Mouse (Mus musculus) ES-Bruce4 (cell line): ENCODE data around the gene Hpse. TPM values are rescaled to one million over a fixed set of nuclear protein-coding genes. Genes with fewer than 3 reads are reported as not detected.

Experiments used
- H3K27ac ChIP-seq: 2 replicates; pipeline ENCODE4 v1.5.1; 2012; ENCODE audit warnings: low read length, inconsistent platforms; ENCODE audit not compliant: insufficient read depth
- H3K27me3 ChIP-seq: 2 replicates; pipeline ENCODE4 v1.6.1; 2012; ENCODE audit warnings: mild to moderate bottlenecking, low read length, inconsistent platforms; ENCODE audit not compliant: control insufficient read depth, poor library complexity, insufficient read depth, severe bottlenecking
- H3K36me3 ChIP-seq: 2 replicates; pipeline ENCODE4 v1.6.1; 2012; ENCODE audit warnings: inconsistent platforms, mild to moderate bottlenecking, low read length, moderate library complexity; ENCODE audit not compliant: control insufficient read depth, poor library complexity, insufficient read depth, severe bottlenecking
- H3K4me1 ChIP-seq: one replicate; pipeline ENCODE4 v1.8.1; 2011; ENCODE audit warnings: low read length; ENCODE audit not compliant: control insufficient read depth, insufficient read depth
- H3K4me3 ChIP-seq: 2 replicates; pipeline ENCODE4 v1.5.1; 2011; ENCODE audit warnings: low read depth, mild to moderate bottlenecking, low read length
- H3K9ac ChIP-seq: 2 replicates; pipeline ENCODE4 v1.6.1; 2012; ENCODE audit warnings: low read depth, mild to moderate bottlenecking, inconsistent platforms; ENCODE audit not compliant: poor library complexity, severe bottlenecking
- H3K9me3 ChIP-seq: replicated peaks from 2 replicates; pipeline ENCODE4 v1.6.1; 2012; ENCODE audit warnings: mild to moderate bottlenecking, low read length, inconsistent platforms; ENCODE audit not compliant: control insufficient read depth, poor library complexity, insufficient read depth, severe bottlenecking
- CTCF ChIP-seq: IDR thresholded peaks from one replicate; pipeline ENCODE4 v1.8.1; 2011; ENCODE audit warnings: low read depth, low read length
- EP300 ChIP-seq: IDR thresholded peaks from 2 replicates; pipeline ENCODE4 v1.6.1; 2011; ENCODE audit warnings: low read depth, low read length; ENCODE audit not compliant: insufficient read depth
- POLR2A ChIP-seq: IDR thresholded peaks from one replicate; pipeline ENCODE4 v1.8.1; 2011; ENCODE audit warnings: low read length; ENCODE audit not compliant: insufficient read depth
- polyA plus RNA-seq: library from polyadenylated mRNA; stranded (reverse); fragments of >200 nt; gene quantifications from 2 replicates; pipeline ENCODE4 v1.2.4, GENCODE M21; 2011; ENCODE audit warnings: low read depth; ENCODE audit not compliant: missing spikeins, insufficient read depth, insufficient read length

Hpse gene
- polyA plus RNA-seq, 1 experiment, result not detected

- no peak for TF ChIP-seq EP300
- no peak for TF ChIP-seq CTCF
- no peak for TF ChIP-seq POLR2A
- H3K27me3 ChIP-seq, result no peaks in the 10 kb centered on the region
- H3K9me3 ChIP-seq, result no peaks in the 10 kb centered on the region
- no peaks in the 10 kb centered on the region for H3K4me1 ChIP-seq
- no peaks in the 10 kb centered on the region for H3K36me3 ChIP-seq
- H3K27ac ChIP-seq, result no peak overlapping the region
- no peak overlapping the region for H3K4me3 ChIP-seq
- no peak overlapping the region for H3K9ac ChIP-seq
Observed at GRCm38 (mm10) chr5:100726001-100726400, 6.5 kb upstream of the Hpse start.

DNA sequence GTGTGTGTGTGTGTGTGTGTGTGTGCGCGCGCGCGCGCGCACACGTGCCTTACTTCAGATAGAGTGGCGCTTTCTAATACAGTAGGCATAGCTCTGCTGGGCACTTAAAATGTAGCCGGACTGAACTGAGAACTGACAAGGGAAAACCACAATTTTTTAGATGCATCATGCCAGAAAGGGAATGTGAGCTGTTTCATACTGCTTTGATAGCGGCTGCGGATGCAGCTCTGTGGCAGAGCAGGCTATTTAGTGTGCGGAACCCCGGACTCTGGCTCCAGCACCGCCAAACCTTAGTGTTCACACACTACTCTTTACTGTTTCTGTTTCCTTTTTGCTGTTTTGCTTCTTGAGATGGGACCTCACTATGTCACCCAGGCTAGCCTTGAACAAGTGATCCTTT lies 2.8 kb downstream of the Hpse start:
- TF ChIP-seq POLR2A (no peak), CTCF (no peak), EP300 (no peak)
- H3K4me1 ChIP-seq, result no peaks in the 10 kb centered on the region
- no peaks in the 10 kb centered on the region for H3K36me3 ChIP-seq

GRCm38 (mm10) chr5:100711219-100711618 lies 8.3 kb downstream of the Hpse start:
- H3K27me3 ChIP-seq, result no peaks in the 10 kb centered on the region
- no peak overlapping the region for H3K4me3 ChIP-seq
- H3K9me3 ChIP-seq, result no peaks in the 10 kb centered on the region
- no peaks in the 10 kb centered on the region for H3K36me3 ChIP-seq
- TF ChIP-seq EP300 (no peak), POLR2A (no peak), CTCF (no peak)
- H3K4me1 ChIP-seq, result no peaks in the 10 kb centered on the region
- H3K9ac ChIP-seq, result no peak overlapping the region
- no peak overlapping the region for H3K27ac ChIP-seq

More for the DNA sequence above, 2.8 kb downstream of the Hpse start:
- H3K27me3 ChIP-seq, result no peaks in the 10 kb centered on the region
- no peak overlapping the region for H3K27ac ChIP-seq
- H3K9ac ChIP-seq, result no peak overlapping the region
- H3K4me3 ChIP-seq, result no peak overlapping the region
- H3K9me3 ChIP-seq, result no peaks in the 10 kb centered on the region

DNA sequence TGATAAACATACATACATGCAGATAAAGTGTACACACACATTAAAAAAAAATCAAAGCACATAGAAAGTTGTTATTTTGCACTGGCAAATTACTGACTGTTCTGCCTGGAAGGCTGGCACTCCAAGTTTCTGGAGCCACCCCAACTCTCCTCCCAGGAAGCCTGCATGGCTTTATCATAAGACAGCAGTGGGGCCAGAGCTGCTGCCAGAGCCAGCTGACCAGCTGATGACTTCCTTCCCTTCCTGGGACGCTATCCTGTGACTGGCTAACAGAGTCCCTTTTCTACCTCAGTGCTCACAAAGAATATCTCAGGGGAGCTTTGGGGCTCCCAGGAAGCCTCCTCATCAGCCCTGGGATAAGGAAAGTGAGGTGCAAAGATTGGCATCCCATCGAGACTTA lies 9.5 kb downstream of the Hpse start:
- no peak overlapping the region for H3K4me3 ChIP-seq
- TF ChIP-seq POLR2A (no peak), CTCF (no peak), EP300 (no peak)
- no peak overlapping the region for H3K9ac ChIP-seq
- no peaks in the 10 kb centered on the region for H3K36me3 ChIP-seq
- no peaks in the 10 kb centered on the region for H3K27me3 ChIP-seq
- no peak overlapping the region for H3K27ac ChIP-seq
- H3K4me1 ChIP-seq, result no peaks in the 10 kb centered on the region
- H3K9me3 ChIP-seq, result no peaks in the 10 kb centered on the region

- no peaks in the 10 kb centered on the region for H3K9me3 ChIP-seq
- no peak overlapping the region for H3K4me3 ChIP-seq
- no peak overlapping the region for H3K27ac ChIP-seq
- no peak overlapping the region for H3K9ac ChIP-seq
- H3K36me3 ChIP-seq, result no peaks in the 10 kb centered on the region
- no peaks in the 10 kb centered on the region for H3K27me3 ChIP-seq
- no peaks in the 10 kb centered on the region for H3K4me1 ChIP-seq
- TF ChIP-seq CTCF (no peak), POLR2A (no peak), EP300 (no peak)
Observed at GRCm38 (mm10) chr5:100709035-100709434, 10.5 kb downstream of the Hpse start.

DNA sequence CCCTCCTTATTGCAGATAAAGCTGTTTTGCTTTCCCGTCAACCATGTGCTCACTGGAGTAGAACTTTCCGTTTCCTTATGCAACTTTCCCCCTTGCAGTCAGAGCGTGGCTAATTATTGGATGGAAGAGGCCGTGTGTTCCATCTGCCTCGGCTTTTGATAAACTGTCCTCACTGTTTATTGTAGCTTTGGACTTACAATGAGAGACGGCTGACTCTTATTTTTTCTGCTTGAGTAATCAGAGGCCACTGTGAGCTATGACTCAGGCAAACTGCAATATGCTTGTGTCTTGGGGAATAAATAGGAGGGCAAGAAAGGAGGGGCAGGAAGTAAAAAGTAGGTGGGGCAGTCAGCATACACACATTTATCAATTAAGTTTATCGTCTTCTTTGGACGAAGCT lies 12.8 kb downstream of the Hpse start:
- Histone ChIP-seq H3K27ac (no peak overlapping the region), H3K4me3 (no peak overlapping the region), H3K4me1 (no peaks in the 10 kb centered on the region), H3K27me3 (no peaks in the 10 kb centered on the region), H3K36me3 (no peaks in the 10 kb centered on the region), H3K9me3 (no peaks in the 10 kb centered on the region), H3K9ac (no peak overlapping the region)
- TF ChIP-seq POLR2A (no peak), CTCF (no peak), EP300 (no peak)
